Mouse (Mus musculus): ENCODE measurements around the gene Fgl2.

DNA sequence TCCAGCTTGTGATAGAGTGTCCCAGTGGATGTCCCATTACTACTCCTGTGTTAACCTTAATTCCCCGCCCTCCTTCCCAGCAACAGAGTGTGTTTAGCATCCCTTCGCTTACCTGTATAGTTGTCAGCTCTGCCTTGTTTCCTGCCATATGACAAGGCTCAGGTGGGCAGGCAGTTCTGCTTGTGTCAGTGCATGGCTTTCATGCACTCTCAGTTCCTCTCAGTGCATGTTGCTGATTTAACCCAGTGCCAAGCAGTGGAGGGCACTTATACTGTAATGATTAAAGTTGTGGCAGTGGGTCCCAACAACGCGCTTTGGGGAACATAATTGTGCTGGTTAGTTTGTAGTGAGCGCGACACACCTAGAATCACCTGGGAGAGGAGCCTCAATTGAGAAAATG, 54.2 kb downstream of the Fgl2 start:
- no peak for TF ChIP-seq MAX (IDR thresholded peaks at IDR 0.05)
- TF ChIP-seq CTCF (IDR thresholded peaks at IDR 0.05; ENCODE audit: control insufficient read depth, insufficient read depth, insufficient read length): no peak
- TF ChIP-seq MYOG (IDR thresholded peaks at IDR 0.05; ENCODE audit: control insufficient read depth, extremely low read depth, insufficient read length): no peak
